Mouse (Mus musculus): ENCODE results near the gene Slc50a1.

Slc50a1 gene

DNA sequence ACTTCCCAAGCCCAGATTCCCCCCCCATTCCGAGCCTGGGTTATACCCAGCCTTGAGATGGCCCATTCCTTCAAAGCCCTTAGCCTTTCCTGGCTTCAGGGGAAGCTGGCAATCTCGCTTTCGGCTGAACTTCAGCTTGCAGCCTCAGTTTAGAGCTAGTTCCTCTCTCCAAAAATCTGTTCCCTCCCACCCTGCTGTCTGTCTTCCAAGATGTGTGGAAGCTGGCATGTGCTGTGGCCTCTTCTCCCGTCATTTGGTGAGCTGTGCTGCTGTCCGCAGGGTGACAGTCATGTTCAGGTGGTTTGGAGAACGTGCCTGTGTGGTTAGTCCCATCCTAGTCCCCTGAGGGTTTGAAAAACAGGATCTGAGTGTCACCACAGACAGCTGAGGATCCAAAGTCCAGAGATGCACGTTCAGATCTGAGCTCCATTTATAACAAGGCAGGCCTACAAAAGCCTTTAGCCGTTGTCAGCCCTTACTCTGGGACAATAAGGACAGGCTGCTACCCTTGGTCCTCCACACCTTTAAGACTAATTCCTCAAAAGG, 25.4 kb upstream of the Slc50a1 start:
- DNase-seq (ENCODE audit: low read depth, low spot score) = no peak

DNA sequence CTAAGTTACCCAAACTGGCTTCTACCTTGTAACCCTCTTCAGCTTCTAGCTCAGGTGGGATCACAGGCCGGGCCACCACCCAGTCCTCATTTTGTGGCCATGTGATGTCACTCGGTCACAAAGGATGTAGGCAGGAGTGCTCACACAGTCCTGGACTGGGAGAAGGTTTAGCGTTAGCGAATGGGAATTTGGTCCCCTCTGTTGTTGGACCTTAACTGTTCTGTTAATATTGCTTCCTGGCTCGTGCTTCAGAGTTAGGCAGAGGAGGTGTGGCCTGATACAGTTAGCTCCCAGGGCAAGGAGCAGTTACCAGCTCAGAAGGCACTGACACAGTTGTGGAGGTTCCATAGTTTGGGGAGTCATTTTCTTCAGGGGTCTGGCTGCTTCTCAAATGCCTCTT, 23.8 kb upstream of the Slc50a1 start:
- DNase-seq (ENCODE audit: low read depth, low spot score) = no peak

DNA sequence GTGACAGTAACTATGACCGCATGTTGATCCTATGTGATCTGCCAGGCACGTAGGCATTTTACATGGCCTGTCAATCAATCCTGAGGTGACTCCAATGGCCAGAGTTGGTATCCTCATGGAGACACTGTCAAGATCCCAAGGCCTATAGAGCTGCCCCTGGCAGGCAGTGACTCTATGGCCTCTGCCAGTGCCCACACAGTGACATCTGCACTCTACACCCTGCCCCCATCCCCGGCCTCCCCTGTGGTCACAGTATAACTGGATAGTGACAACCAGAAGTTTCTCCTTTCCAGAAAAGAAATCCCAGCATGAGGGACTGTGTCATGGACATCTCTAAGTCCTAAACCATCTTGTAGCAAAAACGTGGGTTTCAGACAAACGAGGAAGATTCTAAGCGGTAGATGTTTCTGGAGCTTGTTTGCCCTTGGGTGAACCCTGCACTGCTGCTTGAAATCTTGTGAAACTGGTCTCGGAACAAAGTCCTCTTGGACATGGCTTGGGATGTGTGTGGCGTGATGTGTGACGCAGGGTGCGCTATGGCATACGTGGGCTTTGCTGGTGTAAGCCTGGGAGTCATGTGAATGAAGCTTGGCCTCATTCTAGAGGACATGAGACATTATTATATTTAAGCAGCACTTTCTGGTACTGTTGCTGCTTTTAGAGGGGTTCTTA, 23.0 kb upstream of the Slc50a1 start:
- DNase-seq (ENCODE audit: low read depth, low spot score) = no peak

- DNase-seq (ENCODE audit: low read depth, low spot score) = no peak
Observed at GRCm38 (mm10) chr3:89292303-89292702, 21.9 kb upstream of the Slc50a1 start.

DNA sequence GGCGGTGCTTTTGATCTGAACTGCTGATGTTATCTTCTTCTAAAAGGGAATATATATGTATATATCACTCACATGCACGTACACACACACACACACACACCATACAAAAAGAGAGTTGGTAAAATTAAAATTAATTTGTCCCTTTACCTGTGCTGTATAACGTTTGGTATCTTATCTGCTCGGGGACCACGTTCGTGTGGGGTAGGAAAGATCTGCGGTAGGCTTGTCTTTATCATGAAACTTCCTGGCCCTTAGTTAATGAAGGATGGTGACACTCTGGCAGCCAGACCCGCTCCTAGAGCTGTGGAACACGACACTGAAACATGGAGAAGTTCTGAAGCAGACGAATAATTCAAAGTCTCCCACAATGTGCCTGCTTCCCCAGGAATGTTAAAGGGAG, 21.5 kb upstream of the Slc50a1 start:
- DNase-seq (ENCODE audit: low read depth, low spot score) = no peak

- DNase-seq (ENCODE audit: low read depth, low spot score) = peak; percentile 67
Observed at GRCm38 (mm10) chr3:89288503-89288928, 18.1 kb upstream of the Slc50a1 start.

DNA sequence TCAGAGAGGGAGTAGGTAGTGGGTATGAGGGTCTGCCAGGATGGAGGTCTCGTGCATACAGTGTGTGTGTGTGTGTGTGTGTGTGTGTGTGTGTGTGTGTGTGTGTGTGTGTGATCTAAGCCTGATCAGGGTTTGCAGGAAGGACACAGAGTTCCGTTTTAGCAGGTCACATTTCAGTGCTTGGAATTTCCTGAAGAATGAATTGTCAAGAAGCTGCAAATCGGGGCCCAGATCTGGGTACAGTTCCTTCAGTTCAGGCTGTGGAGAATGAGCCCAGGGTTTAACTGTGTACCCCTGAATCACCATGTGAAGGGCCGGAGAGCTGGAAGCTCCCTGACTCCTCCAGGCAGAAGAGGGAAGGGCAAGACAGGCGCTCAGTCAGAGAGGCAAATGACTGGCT, 16.9 kb upstream of the Slc50a1 start:
- no peak for DNase-seq (ENCODE audit: low read depth, low spot score)

DNA sequence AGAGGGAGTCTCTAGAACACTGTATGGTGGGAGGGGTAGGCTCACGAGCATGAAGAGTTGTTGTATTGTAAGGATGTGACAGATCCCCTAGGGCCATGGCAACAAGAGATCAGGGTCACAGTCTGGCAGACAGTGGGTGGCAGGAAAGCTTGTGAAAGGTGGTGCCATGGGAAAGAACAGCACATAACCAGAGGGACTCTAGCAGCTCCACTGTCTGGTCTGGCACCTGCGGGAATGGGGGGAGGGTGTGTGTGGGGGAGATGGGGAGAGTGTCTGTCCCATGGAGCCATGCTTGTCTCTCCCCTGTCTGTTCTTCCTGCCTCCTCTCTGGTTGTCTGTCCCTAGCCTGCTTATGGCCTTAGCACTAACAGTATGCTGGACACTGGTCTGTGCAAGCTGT, 15.2 kb upstream of the Slc50a1 start:
- DNase-seq (ENCODE audit: low read depth, low spot score) = no peak

GRCm38 (mm10) chr3:89284261-89284660, 13.9 kb upstream of the Slc50a1 start:
- no peak for DNase-seq (ENCODE audit: low read depth, low spot score)

DNA sequence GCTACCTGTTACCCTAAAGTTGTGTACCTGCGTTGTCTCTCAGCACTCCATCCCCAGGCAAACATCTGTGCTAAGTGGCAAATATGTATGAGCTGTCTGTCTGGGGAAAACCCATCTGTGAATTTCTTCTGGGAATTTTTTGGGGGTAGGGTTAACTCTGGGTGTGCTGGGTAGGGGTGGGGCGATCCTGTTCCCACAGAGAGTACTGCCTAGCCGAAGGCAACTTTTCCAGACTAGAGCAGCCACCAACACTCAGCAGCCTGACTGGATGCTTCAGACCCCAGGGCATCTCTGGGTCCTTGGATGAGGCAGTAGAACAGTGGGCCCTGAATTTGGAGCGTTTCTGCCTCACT, 11.9 kb upstream of the Slc50a1 start:
- DNase-seq (ENCODE audit: low read depth, low spot score) = peak; percentile 69

DNA sequence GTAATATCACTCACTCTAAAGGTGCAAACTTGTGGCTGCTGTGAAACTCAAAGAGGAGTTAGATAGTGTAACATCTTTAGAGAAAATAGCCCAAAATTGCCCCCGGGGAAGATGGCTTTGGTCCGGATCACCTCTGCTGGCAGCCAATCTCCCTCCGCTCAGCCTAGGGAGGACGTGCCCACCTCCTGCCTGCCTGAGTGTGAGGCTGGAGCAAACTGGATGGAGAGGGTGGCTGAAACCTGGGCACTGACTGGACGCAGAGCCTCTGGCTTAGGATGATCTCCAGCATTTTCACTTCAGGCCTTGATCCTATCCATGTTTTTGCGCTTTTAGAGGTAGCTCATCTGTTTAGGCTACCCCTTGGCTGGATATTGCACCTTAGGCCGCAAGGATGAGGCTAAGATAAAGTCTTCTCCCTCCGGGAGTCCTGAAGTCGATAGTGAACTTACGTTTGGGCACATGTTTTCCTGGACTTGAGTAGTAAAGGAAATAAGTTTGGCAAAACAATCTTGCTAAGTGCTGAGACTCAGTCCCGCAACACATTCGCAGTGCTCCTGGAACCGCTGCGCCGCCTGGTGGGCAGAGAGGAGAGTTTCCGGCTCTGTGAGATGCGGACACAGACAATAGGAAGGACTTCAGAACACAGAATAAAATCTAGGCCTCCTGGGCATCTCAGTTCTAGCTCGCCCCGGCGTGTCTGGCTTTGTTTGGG, 11.4 kb upstream of the Slc50a1 start:
- peak; percentile 94 for DNase-seq (ENCODE audit: low read depth, low spot score)

- DNase-seq (ENCODE audit: low read depth, low spot score) = no peak
Observed at GRCm38 (mm10) chr3:89280606-89281511, 10.5 kb upstream of the Slc50a1 start, which contains the start of gene Efna1. TSS of gene Efna1 (minus strand) at chr3:89281142.

GRCm38 (mm10) chr3:89280050-89280605, 9.8 kb upstream of the Slc50a1 start:
- DNase-seq (ENCODE audit: low read depth, low spot score) = peak; percentile 65

DNA sequence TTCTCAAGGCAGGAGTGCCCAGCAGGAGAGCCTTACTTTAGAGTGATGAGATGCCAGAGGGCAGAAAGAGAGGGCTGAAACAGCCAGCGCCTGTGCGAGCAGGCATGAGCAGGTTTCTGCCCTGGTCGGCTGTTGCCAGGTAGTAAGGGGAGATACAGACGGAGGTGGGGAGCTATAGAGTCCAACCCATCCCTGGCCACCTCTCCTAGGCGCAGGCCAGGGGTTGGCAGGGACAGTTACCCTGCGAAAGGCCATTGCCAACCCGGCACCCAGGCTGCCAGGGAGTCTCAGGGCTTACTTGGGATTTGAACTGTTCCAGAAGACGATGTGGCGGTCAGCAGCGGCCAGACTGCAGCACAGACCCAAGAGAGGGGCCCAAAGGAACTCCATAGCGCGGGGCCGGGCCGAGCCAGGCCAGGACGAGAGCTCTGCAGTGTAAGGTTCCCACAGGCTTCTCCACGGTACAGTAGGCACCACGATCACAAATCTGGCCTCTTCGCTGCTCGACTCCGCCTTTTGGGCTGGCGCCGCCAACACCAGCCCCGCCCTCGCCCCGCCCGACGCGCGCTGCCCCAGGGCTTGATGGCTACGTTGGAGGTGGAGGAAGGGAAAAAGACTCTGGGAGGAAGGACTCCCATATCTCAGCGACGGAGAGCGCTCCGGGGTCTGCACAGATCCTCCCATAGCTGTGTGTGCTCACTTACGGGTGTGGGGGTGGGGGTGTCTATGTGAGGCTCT, 9.0 kb upstream of the Slc50a1 start:
- DNase-seq (ENCODE audit: low read depth, low spot score) = peak; percentile 90

DNA sequence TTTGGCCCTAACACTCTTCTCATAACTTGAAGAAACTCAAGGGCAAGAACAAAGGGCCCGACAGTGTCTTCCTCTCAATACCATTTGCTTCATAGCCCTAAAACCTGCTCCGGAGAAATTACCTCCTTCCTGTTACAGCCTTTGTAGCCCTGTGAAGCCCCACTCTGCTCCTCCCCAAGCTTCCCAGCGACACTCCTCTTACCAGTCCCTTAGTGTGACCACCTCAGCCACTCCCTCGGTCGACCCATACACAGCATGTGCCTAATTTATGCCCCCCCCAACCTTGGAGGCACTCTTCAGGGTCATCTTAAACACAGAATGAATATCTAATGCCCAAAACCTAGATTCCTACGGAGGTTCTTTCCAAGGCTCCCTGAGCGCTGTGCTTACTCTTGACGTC, 8.3 kb upstream of the Slc50a1 start:
- no peak for DNase-seq (ENCODE audit: low read depth, low spot score)

DNA sequence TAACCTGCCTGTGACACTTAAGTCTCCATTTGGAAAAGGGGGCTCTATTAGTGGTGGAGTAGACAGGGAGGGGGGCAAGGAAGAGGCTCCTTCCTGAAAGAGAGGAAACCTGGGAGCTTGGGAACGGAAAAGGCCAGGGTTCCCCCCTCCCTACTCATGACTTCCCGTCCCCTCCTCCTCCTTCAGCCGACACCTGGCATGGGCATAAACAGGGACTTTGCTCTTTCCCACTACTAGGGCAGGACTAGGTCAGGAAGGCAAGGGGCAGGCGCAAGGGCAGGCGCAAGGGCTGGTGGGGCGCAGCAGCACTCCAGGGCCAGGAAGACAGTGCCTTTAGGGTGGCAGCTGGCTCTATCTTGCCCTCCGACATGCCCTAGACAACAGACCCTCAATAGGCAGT, 7.7 kb upstream of the Slc50a1 start:
- no peak for DNase-seq (ENCODE audit: low read depth, low spot score)

GRCm38 (mm10) chr3:89277281-89278021, 7.1 kb upstream of the Slc50a1 start:
- peak; percentile 71 for DNase-seq (ENCODE audit: low read depth, low spot score)

DNA sequence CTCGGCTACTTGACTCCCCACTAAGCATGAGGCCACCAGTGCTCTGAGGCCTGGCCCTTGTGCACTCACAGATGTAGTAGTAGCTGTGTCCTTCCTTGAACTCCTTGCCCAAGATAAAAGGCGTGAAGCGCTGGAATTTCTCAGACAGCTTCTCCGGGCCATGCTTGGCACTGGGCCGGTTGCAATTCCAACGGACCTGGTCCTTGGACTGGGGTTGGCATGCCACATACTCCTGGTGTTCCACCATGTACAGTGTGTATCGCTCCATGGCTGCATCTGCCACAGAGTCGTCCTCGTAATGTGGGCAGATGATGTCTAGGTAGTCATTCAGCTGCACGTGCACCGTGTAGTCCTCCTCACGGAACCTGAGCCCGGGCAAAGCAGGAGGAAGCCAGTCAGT, 5.7 kb upstream of the Slc50a1 start:
- no peak for DNase-seq (ENCODE audit: low read depth, low spot score)

- DNase-seq (ENCODE audit: low read depth, low spot score) = peak; percentile 51
Observed at GRCm38 (mm10) chr3:89271760-89272159, 1.4 kb upstream of the Slc50a1 start.

- peak; percentile 82 for DNase-seq (ENCODE audit: low read depth, low spot score)
Observed at GRCm38 (mm10) chr3:89270891-89271290, 521 bp upstream of the Slc50a1 start.
